Mouse (Mus musculus) layer of hippocampus, adult 18-20 months (tissue): ENCODE measurements around the gene Pwwp2a. TPM values are rescaled to one million over a fixed set of nuclear protein-coding genes. Genes with fewer than 3 reads are reported as not detected.

Experiments
- DNase-seq, 2 experiments: peaks; one replicate each; pipeline ENCODE4 v3.0.0; 2022; ENCODE audit warnings: low spot score in 2 of 2
- total RNA-seq, 2 experiments: library from RNA; stranded (reverse); gene quantifications; 2 replicates each; pipeline ENCODE4 v1.2.3; 2021

Pwwp2a gene
- total RNA-seq, 2 experiments from 2014 or later = 65.4 to 70.4 TPM

DNA sequence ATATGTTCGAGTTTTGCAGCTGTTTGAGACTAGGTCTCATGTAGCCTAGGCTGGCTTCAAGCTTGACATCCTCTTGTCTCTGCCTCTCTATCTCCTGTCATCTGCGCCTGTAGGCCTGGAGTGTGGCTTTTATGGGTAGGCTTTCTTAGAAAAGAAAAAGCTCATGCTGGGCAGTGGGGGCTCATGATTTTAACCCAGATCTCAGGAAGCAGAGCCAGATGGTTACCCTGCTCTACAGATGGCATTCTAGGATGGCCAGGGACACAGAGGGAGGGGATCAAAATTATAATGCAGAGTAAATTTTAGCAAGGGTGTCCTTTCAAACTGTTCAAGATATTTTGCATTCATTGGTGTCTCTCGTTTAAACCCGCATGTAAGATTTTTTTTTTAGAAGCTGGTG, 30.4 kb downstream of the Pwwp2a start:
- peak in 1 of 2 experiments; percentile 52 for DNase-seq

GRCm38 (mm10) chr11:43723411-43723810, 41.6 kb downstream of the Pwwp2a start:
- DNase-seq = no peak

DNA sequence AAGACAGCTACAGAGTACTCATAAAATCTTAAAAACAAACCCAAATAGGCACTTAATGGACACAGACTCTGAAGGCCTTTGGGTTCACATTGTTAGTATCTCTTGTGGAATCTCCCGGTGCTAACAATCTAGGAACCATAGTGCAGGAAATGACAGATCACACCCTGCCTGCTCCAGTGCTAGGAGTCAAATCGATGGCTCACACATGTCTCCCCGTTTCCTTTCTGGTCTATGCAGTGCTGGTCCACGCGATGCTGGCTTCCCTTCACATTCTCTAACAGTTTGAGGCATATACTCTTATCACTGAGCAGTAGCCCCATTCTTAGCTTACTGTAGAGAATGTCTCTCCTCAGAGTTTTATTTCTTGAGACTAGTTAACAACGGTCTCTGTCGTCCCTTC, 46.0 kb downstream of the Pwwp2a start:
- DNase-seq = no peak

GRCm38 (mm10) chr11:43728737-43729301, 47.0 kb downstream of the Pwwp2a start:
- peak; percentile 41 to 69 for DNase-seq

GRCm38 (mm10) chr11:43747233-43748226, 65.7 kb downstream of the Pwwp2a start, which contains the start of gene Ttc1:
Gene Ttc1, minus strand, starts transcription at chr11:43748008.
- DNase-seq = peak; percentile 98 to 99

GRCm38 (mm10) chr11:43751542-43751941, 69.7 kb downstream of the Pwwp2a start:
- no peak for DNase-seq

- no peak for DNase-seq
These were observed 72.8 kb downstream of the Pwwp2a start for GRCm38 (mm10) chr11:43754568-43754967.

DNA sequence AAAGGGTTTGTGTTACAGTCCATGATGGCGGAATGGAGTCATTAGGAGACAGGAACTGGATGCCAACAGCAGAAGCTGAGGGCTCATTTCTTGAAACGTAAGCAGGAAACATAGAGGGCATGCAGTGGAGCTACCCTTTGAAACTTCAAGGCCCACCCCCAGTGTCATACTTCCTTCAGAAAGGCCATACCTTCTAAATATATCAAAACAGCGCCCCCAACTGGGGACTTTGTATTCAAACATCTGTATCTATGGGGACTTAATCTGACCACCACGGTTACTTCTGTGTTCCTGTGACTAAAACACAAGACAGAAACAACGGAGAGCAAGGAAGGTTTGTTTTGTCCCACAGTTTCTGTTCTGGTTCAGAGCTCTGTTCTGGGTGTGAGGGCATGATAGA, 73.6 kb downstream of the Pwwp2a start:
- no peak for DNase-seq

DNA sequence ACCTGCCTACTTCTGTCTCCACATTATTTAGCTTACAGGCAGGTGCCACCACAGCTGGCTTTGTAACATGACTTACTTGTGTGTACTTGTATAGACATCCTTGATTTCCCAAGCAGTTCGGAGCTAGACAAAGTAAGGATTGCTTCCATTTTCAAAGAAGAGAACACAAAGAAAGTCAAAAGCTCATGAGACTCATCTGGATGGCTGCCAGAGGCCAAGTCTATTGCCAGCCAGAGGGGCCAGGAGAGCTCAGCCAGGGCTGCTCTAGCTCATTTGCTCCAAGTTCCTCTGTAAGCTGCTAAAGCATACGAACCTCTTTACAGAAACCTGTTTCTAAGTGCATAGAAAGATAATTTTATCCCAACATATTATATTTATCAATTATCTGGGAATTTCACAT, 76.6 kb downstream of the Pwwp2a start:
- no peak for DNase-seq

DNA sequence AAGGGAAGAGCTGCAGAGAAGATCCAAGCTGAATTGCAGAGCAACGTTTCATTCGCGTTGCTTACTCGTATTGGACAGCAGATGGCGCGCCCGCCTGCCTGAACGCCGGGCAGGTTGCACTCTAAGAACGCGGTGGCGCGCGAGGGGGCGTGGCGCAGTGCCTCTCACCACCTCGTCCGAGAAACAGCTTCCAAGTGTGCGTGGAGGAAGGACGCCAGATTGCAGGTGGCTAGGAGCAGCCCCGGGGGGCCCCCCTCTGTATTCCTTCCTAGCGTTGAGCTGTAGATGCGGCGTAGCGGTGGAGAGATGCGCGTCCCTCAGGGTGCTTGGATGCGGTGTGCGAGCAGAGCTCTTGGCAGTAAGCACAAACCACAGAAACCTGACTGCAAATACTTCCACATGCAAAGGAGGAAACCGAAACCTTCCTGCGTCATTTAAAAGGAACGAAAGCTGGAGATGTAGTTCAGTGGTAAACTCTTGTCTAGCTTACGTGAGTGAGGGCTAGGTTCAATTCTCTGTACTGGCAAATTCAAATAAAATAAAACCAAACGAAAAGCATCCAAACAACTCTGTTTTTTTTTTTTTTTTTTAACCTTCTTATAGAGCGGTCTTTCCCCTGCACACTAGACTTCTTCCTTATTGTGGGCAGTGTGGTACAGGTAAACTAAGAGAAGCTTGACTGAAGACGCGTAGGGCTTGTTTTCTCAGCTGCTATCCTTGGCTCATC, 85.3 kb downstream of the Pwwp2a start:
- DNase-seq = peak; percentile 61 to 86

- no peak for DNase-seq
These were observed 86.0 kb downstream of the Pwwp2a start for GRCm38 (mm10) chr11:43767749-43768148.

DNA sequence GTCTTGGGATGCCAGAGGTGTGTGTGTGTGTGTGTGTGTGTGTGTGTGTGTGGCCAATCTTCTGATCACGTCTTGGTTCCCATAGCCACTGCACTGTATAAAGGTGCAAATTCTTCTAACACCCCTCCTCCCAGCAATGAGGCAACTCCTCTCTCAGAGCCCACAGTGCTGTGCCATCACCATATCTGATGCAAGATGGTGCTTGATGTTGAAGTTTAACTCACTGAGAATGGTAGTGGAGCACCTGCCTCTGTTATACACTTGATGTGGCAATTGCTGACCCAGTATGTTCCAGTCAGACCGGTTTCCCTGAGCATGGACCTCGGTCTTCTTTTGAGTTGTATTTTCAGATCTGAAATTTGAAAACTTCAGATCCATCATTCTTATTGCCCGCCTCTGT, 88.3 kb downstream of the Pwwp2a start:
- no peak for DNase-seq

Other genes with a start within 250 kb of the Pwwp2a start
- 10 to 100 TPM; 54.0 to 55.2 TPM for gene Slu7, start 248.3 kb upstream of the Pwwp2a start, total RNA-seq
- gene C1qtnf2, start 207.7 kb upstream of the Pwwp2a start, total RNA-seq = 1 to 10 TPM in 1 of 2 experiments, under 1 TPM in 1; 0.74 to 2.0 TPM
- gene Ccnjl, start 153.2 kb upstream of the Pwwp2a start, total RNA-seq = 1 to 10 TPM; 9.7 to 9.8 TPM
- 1 to 10 TPM; 1.4 to 2.0 TPM for gene 4933415A04Rik, start 95.0 kb upstream of the Pwwp2a start, total RNA-seq
- not detected for gene Fabp6, start 80.5 kb upstream of the Pwwp2a start, total RNA-seq
- gene Ttc1, start 66.0 kb downstream of the Pwwp2a start, total RNA-seq = 10 to 100 TPM; 60.4 to 61.6 TPM
- gene Adra1b, start 219.2 kb downstream of the Pwwp2a start, total RNA-seq = 1 to 10 TPM; 3.2 to 4.2 TPM